Mouse (Mus musculus) cortical plate, adult 2 months (tissue): Measurements from ENCODE around the gene Bglap2. TPM values are rescaled to one million over a fixed set of nuclear protein-coding genes. Genes with fewer than 3 reads are reported as not detected.
A peak's percentile ranks its signal among the peaks of the same experiment; 100 is the strongest.
"Not testable (repeated sequence)": the region's sequence is repeated elsewhere in the genome, so short reads cannot be mapped to it uniquely, and the experiment has no call there.

Source experiments
- H3K27ac ChIP-seq: fragments of 200-500 bp; 2 replicates; pipeline ENCODE4 v1.5.1; 2012; ENCODE audit warnings: low read length, control low read depth, inconsistent platforms; ENCODE audit not compliant: insufficient read depth
- H3K4me1 ChIP-seq: fragments of 200-500 bp; 2 replicates; pipeline ENCODE4 v1.6.1; 2011; ENCODE audit warnings: low read length; ENCODE audit not compliant: control insufficient read depth, insufficient read depth
- H3K4me3 ChIP-seq: fragments of 200-500 bp; 2 replicates; pipeline ENCODE4 v1.5.1; 2011; ENCODE audit warnings: mild to moderate bottlenecking, low read length, control low read depth; ENCODE audit not compliant: insufficient read depth
- CTCF ChIP-seq: fragments of 200-500 bp; IDR thresholded peaks from 2 replicates; pipeline ENCODE4 v1.5.1; 2011; ENCODE audit warnings: mild to moderate bottlenecking, control low read depth, low read length; ENCODE audit not compliant: insufficient read depth; ENCODE audit errors: extremely low read depth
- POLR2A ChIP-seq: fragments of 200-500 bp; IDR thresholded peaks from 2 replicates; pipeline ENCODE4 v1.6.1; 2011; ENCODE audit warnings: mild to moderate bottlenecking, low read length, control low read depth; ENCODE audit not compliant: insufficient read depth; ENCODE audit errors: extremely low read depth
- polyA plus RNA-seq: library from polyadenylated mRNA; depleted of rRNA; stranded (reverse); fragments of >200 nt; gene quantifications from 2 replicates; pipeline ENCODE4 v1.2.3, GENCODE M21; 2012

Gene Bglap2
- polyA plus RNA-seq, 1 experiment, result not detected

DNA sequence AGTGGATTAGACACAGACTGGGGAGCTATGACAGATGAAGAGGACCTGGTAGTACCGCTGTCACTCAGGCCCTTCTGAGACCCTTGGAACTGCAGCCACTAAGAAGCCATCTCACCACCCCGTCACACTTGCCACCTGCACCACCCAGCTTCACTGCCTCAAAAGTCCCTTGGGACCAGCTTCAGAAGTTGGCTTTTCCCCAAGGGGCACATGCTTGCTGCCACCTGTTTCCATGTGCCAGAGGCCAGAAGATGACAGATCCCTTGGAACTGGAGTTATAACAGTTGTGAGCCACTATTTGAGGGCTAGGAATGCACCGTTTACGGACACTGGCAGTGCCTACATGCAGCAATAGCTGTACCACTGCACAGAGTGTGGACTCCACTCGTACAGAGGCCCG, 16.8 kb upstream of the Bglap2 start:
- Histone ChIP-seq H3K4me3 (no peak overlapping the region), H3K4me1 (no peaks in the 10 kb centered on the region), H3K27ac (no peak overlapping the region)
- no peak for TF ChIP-seq POLR2A
- no peak for TF ChIP-seq CTCF

DNA sequence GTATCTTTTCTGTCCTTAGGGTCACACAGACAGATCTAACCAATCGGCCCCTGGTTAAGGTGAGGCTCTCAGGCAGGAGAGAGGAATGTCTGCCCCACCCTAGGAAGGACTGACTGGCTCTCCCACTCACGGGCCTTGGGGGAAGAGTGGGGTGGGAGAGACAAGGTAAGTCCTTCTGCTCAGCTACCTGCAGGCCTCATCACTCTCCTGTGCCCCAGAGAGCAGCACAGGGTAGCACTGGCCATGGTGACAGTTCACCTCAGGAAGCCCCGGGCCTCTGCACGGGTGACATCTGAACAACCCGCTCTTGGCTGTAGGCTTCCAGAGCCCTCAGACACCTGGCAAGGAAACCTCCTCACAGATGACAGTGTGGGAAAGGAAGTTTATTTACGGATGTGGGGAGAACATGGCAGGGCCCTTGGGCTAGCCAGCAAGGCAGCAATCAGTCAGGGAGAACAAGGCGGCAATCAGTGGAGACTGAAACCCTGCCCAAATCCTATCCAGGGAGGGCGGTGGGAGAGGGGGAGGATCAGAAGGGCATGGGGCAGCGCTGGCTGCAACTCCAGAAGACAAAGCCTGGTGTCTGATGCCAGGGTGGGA, 15.4 kb upstream of the Bglap2 start:
- TF ChIP-seq POLR2A (no peak), CTCF (no peak)
- Histone ChIP-seq H3K27ac (no peak overlapping the region), H3K4me3 (no peak overlapping the region), H3K4me1 (no peaks in the 10 kb centered on the region)

- H3K4me1 ChIP-seq, result no peaks in the 10 kb centered on the region
- TF ChIP-seq CTCF, result no peak
- no peak within 1 kb of the TSS for H3K4me3 ChIP-seq
- H3K27ac ChIP-seq, result no peak within 1 kb of the TSS
These were observed 5.9 kb upstream of the Bglap2 start, which contains the start of gene Bglap for GRCm38 (mm10) chr3:88384364-88384763. Gene Bglap, minus strand, starts transcription at chr3:88384464.

- not testable (repeated sequence) for H3K4me3 ChIP-seq, H3K4me1 ChIP-seq, H3K27ac ChIP-seq
These were observed 3.9 kb upstream of the Bglap2 start for GRCm38 (mm10) chr3:88382383-88382782.

DNA sequence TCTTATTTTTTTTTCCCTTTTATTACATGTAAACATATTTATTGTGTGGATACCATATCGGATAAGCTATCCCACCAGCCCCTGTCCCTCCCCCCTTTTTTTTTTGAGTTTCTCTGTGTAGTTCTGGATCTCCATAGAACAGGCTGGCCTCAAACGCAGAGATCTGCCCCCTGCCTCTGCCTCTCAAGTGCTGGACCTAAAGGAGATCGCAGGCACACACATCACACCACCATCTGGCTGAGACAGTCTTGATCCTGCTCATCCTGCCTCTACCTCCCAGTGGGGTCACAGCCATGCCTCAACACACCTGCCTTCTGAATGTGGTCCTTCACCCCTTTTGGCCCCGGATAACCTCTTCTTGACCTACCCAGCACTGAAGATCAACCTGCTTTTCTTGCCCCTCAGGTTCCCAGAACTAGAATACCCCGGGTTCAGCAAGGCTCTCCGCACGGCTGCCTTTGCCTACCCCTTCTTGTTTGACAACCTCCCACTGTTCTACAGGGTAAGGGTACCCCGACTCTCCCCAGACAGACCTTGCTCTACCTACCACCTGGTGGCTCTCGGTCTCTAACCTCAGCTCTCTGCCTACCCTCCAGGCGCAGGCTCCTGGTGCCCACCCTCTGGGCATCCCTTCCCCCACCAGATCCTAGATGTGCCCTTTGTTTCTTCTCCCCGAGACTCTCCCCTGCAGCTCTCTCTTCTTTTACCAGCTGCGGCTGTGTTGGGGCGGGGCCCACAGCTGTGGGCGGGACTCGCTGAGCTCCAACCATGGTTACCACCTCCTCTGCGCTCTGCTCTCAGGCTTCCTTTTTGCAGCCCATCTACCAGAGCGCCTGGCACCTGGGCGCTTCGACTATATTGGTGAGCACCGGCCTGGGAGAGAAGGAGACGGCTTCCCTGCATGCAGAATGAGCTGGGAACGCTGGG, 3.2 kb upstream of the Bglap2 start:
- H3K4me3 ChIP-seq, result peak overlapping the region; percentile 27
- H3K27ac ChIP-seq, H3K4me1 ChIP-seq: not testable (repeated sequence)

DNA sequence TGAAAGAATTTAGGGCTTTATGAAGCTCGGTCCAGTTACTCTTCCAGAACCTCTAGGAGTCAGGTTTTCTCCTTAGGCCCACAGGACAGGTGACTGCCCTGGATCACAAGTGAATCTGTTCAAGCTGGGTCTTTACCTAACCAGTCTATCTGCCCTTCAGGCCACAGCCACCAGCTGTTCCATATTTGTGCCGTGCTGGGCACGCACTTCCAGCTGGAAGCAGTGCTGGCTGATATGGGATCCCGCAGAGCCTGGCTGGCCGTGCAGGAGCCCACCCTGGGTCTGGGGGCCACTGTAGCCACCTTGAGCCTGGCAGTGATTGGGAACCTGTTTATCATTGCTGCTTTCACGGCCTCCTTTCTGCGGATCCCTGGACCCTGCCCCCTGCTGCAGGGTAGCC, 1.9 kb downstream of the Bglap2 start:
- not testable (repeated sequence) for H3K4me1 ChIP-seq, H3K4me3 ChIP-seq, H3K27ac ChIP-seq

DNA sequence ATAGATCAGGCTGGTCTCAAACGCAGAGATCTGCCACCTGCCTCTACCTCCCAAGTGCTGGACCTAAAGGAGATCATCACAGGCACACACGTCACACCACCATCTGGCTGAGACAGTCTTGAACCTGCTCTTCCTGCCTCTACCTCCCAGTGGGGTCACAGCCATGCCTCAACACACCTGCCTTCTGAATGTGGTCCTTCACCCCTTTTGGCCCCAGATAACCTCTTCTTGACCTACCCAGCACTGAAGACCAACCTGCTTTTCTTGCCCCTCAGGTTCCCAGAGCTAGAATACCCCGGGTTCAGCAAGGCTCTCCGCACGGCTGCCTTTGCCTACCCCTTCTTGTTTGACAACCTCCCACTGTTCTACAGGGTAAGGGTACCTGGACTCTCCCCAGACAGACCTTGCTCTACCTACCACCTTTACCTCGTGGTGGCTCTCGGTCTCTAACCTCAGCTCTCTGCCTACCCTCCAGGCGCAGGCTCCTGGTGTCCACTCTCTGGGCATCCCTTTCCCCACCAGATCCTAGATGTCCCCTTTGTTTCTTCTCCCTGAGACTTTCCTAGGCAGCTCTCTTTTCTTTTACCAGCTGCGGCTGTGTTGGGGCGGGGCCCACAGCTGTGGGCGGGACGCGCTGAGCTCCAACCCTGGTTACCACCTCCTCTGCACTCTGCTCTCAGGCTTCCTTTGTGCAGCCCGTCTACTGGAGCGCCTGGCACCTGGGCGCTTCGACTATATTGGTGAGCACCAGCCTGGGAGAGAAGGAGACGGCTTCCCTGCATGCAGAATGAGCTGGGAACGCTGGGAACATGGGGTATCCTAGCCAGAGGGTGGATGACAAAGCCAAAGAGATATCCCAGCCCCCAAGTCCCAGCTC, 2.5 kb downstream of the Bglap2 start:
- H3K27ac ChIP-seq, H3K4me3 ChIP-seq, H3K4me1 ChIP-seq: not testable (repeated sequence)

DNA sequence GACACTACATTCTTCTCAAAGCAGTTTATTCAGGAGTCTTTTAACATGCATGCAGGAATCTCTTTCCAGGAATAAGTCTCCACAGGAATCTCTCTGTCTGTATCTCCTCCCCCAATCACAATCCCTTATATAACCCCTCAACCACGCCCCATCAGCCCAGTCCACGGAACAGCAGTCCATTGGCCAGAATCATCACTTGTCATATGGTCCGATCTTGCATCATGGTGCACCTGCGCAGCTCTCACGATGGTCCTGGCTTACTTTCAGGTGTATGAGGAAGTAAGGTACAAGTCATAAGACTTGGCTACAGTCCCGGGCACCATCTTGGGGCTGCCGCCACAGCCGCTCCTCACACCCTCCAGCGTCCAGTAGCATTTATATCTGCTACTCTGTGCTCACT, 5.9 kb downstream of the Bglap2 start, which contains the start of gene Bglap3:
Gene Bglap3 (minus strand): TSS at position 101 of the 400 bp plus-strand sequence.
- H3K4me3 ChIP-seq, H3K4me1 ChIP-seq, H3K27ac ChIP-seq: not testable (repeated sequence)

DNA sequence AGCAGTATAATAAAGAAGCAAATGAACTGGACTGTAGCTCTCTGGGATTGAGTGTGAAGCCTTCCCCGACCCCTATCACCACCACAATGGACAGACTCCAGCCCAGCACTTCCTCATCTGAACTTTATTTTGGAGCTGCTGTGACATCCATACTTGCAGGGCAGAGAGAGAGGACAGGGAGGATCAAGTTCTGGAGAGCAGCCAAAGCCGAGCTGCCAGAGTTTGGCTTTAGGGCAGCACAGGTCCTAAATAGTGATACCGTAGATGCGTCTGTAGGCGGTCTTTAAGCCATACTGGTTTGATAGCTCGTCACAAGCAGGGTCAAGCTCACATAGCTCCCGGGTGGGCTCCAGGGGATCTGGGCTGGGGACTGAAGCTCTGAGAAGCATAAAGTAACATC, 10.0 kb downstream of the Bglap2 start:
- not testable (repeated sequence) for H3K4me1 ChIP-seq, H3K4me3 ChIP-seq, H3K27ac ChIP-seq

- H3K4me1 ChIP-seq, H3K4me3 ChIP-seq, H3K27ac ChIP-seq: not testable (repeated sequence)
These were observed 11.0 kb downstream of the Bglap2 start for GRCm38 (mm10) chr3:88367517-88367916.

- not testable (repeated sequence) for H3K27ac ChIP-seq
- peak overlapping the region; percentile 42 for H3K4me3 ChIP-seq
These were observed 11.6 kb downstream of the Bglap2 start for GRCm38 (mm10) chr3:88366830-88367428.

More at GRCm38 (mm10) chr3:88366830-88367428, 11.6 kb downstream of the Bglap2 start:
- H3K4me1 ChIP-seq, result not testable (repeated sequence)
